Mouse (Mus musculus): ENCODE data around the gene Man1a2.

Gene Man1a2

GRCm38 (mm10) chr3:100684234-100684975 lies 898 bp downstream of the Man1a2 start:
- DNase-seq: no peak

- no peak for DNase-seq
Observed at GRCm38 (mm10) chr3:100682841-100683240, 2.5 kb downstream of the Man1a2 start.

GRCm38 (mm10) chr3:100682281-100682680 lies 3.0 kb downstream of the Man1a2 start:
- DNase-seq: no peak

- no peak for DNase-seq
Observed at GRCm38 (mm10) chr3:100681448-100682092, 3.7 kb downstream of the Man1a2 start.

- no peak for DNase-seq
Observed at GRCm38 (mm10) chr3:100680226-100680625, 5.1 kb downstream of the Man1a2 start.

- no peak for DNase-seq
Observed at GRCm38 (mm10) chr3:100678951-100679570, 6.2 kb downstream of the Man1a2 start.

- no peak for DNase-seq
Observed at GRCm38 (mm10) chr3:100675146-100675545, 10.2 kb downstream of the Man1a2 start.

- no peak for DNase-seq
Observed at GRCm38 (mm10) chr3:100670412-100670811, 14.9 kb downstream of the Man1a2 start.

GRCm38 (mm10) chr3:100653291-100653690 lies 32.0 kb downstream of the Man1a2 start:
- DNase-seq: no peak

GRCm38 (mm10) chr3:100641581-100641980 lies 43.7 kb downstream of the Man1a2 start:
- no peak for DNase-seq

GRCm38 (mm10) chr3:100636255-100636654 lies 49.0 kb downstream of the Man1a2 start:
- no peak for DNase-seq

GRCm38 (mm10) chr3:100634821-100635220 lies 50.5 kb downstream of the Man1a2 start:
- no peak for DNase-seq

- no peak for DNase-seq
Observed at GRCm38 (mm10) chr3:100618511-100618910, 66.8 kb downstream of the Man1a2 start.

- no peak for DNase-seq
Observed at GRCm38 (mm10) chr3:100610916-100611315, 74.4 kb downstream of the Man1a2 start.

GRCm38 (mm10) chr3:100604539-100604938 lies 80.8 kb downstream of the Man1a2 start:
- DNase-seq: no peak

GRCm38 (mm10) chr3:100599265-100599820 lies 86.0 kb downstream of the Man1a2 start:
- DNase-seq: no peak

GRCm38 (mm10) chr3:100591053-100591452 lies 94.2 kb downstream of the Man1a2 start:
- no peak for DNase-seq

GRCm38 (mm10) chr3:100582721-100583355 lies 102.5 kb downstream of the Man1a2 start:
- no peak for DNase-seq

GRCm38 (mm10) chr3:100572571-100573183 lies 112.6 kb downstream of the Man1a2 start:
- no peak for DNase-seq

- DNase-seq: no peak
Observed at GRCm38 (mm10) chr3:100568443-100569390, 116.6 kb downstream of the Man1a2 start.

GRCm38 (mm10) chr3:100563565-100563964 lies 121.7 kb downstream of the Man1a2 start:
- DNase-seq: no peak

- DNase-seq: no peak
Observed at GRCm38 (mm10) chr3:100562455-100562854, 122.8 kb downstream of the Man1a2 start.

Measured in right cerebral cortex, postnatal 25 days (tissue).